Mouse (Mus musculus) heart, postnatal 25 days (tissue): ENCODE data around the gene Espnl. TPM values are rescaled to one million over a fixed set of nuclear protein-coding genes. Genes with fewer than 3 reads are reported as not detected.

Experiments
- DNase-seq: peaks from one replicate; pipeline ENCODE4 v3.0.0; 2022; ENCODE audit warnings: low spot score
- intact Hi-C: fragments of 180-260 bp; cut with DNase I; formaldehyde crosslinking; loops from one replicate; pipeline ENCODE4 v1.15.1; 2025
- total RNA-seq, 2 experiments: library from RNA; stranded (reverse); gene quantifications; 2 replicates each; pipeline ENCODE4 v1.2.3; 2021

Espnl gene
- total RNA-seq, 2 experiments from 2014 or later: 0.05 TPM; not detected in 1

DNA sequence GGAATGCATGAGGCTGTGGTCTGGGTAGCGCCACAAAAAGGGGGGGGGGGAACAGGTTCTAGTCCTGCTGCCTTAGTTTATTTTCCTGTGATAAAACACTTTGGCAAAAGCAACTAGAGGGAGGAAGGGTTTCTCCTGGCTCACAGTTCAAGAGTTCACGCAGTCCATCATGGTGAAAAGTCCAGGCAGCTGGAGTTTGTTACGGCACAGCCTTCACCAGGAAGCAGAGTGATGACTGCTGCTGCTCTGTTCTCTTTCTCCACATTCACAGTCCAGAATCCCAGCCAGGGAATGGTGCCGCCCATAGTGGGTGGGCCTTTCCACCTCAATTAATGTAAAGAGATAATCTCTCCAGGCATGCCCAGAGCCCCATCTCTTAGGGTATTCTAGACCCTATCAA lies 9.6 kb upstream of the Espnl start:
- intact Hi-C loops: no loop called here

DNA sequence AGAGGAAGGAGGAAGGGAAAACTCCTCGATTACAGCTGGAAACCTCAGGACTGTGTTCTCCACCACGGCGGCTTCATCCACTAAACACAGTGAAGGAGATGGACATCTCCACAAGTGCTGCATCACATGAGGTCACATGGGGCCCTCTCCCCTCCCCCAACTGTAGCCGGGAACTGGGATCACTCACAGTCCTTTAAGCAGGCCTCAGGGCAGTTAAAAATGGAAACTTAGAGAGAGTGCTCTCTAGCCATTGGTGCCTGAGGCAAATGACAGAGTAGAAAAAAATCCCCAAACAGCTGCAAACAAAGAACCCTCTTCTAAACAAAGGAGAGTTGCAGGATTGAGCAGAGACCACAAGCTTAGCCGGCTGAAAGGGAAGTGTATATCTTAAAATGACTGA lies 8.6 kb upstream of the Espnl start:
- intact Hi-C loops: no loop called here
- DNase-seq: no peak

More for the DNA sequence above, 9.6 kb upstream of the Espnl start:
- no peak for DNase-seq

DNA sequence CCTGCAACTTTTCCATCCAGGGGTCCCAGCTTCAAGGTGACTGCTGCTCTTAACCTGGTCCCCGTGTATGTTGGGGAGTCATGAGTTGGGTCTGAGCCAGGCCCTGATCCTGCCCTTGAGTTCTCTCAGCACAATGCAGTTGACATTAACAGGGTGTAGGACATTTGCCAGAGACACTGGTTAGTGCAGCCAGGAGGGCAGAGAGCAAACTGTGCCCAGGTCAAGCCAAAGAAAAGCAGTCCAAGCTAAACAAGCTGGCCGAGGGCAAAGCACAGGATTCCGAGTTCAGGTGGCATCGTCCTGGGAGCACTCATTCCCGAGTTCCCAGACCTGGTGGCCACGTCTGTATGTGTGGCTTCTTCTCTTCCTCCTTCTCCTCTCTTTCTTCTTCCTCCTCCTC lies 4.2 kb upstream of the Espnl start:
- intact Hi-C loops: no loop called here
- no peak for DNase-seq

DNA sequence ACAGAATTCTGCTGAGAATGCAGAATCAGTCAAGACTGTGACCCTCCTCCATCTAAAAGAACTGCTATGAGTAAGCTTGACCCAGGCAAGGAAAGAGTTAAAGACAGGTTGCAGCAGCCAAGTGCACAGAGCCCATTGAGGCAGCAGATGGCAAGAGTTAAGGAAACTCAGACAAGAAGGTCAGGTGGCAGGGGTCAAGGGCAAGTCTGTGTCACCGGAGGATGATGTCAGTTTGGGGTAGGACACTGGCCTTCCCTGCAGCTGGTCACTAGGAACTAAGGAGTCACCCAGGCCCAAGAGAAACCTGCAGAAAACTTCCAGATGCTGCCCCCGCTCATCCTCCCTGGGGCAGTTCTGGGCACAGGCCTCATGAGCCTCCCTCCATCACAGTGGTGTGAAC lies 2.8 kb downstream of the Espnl start:
- DNase-seq: no peak
- intact Hi-C loops: no loop called here

DNA sequence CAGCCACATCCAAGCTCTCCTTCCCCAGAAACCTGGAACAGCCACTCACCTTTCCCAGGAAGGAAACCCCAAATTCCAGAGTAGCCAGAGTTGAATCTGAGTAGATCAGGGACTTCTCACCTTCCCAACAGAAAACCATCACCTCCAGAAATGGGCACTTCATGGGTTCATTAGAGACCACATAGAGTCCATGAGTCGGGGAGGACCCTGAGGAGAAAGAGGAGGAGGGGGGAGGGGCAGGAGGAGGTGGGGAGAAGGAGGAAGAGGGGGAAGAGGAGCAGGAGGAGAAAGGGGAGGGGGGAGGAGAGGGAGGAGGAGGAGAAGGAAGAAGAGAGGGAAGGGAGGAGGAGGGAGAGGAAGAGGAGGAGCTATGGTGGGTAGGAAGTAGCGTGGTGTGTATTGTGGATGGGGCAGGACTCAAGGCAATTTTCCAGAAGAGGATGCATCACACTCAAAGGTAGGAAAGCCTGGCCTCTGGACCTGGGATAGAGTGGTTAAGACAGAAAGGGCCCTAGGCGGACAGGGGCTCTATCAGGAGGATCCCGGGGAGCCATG lies 3.7 kb downstream of the Espnl start:
- intact Hi-C loops: no loop called here
- DNase-seq: no peak

DNA sequence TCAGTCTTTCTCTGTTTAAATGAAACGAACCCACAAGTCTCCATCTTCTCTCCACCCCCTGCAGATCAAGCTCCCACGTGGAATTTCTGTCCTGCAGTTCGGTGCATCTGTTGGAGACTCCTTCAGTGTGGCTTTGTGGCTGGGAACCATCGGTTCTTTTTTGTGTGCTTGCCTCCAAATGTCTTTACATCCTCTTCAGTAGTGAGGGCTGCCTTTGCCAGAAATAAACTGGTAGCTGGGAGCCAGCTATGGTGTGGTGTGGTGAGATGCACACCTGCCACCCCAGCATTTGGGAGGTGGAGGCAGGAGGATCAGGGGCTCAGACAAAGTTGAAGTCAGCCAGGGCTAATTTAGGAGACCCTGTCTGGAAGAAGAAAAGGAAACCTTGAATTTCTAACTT lies 10.2 kb downstream of the Espnl start:
- no peak for DNase-seq
- intact Hi-C loops: no loop called here

DNA sequence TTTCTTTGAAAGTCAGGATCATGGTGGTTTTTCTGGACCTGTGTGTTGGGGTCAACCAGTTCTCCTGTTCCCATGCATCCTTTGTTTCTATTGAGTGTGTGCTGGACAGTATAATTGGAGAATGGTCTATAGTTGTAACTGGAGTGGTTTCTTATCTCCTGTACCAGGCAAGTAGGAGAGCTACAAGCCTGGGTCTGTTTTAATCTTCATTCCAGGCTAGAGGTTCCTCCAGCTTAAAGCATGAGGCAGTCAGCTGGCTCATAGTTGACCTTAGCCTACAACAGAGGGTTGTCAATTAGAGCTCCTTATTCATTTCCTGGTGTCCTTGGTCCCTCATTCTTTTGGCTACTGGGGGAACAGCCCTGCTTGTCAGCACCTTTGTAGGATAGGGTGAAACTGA lies 11.7 kb downstream of the Espnl start:
- intact Hi-C loops: no loop called here
- no peak for DNase-seq

DNA sequence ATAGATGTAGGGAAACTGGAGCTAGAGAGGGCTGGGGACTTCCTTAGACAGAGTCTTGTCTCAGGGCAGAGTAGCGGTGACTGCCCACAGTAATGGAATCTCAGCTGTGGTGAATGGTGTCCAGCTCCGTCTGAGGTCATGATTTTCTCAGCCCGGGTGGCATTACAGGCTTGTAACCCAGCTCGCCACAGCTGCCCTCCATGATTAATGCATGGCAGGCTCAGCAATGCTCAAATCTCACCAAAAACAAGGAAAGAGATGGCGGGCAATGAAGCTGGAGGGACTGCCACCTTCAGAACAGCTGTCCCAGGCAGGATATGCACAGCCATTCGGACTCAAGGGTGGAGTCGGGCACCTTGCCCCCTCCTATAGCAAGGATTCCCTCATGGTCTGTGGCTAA lies 15.5 kb downstream of the Espnl start:
- intact Hi-C loops: no loop called here
- DNase-seq: no peak

DNA sequence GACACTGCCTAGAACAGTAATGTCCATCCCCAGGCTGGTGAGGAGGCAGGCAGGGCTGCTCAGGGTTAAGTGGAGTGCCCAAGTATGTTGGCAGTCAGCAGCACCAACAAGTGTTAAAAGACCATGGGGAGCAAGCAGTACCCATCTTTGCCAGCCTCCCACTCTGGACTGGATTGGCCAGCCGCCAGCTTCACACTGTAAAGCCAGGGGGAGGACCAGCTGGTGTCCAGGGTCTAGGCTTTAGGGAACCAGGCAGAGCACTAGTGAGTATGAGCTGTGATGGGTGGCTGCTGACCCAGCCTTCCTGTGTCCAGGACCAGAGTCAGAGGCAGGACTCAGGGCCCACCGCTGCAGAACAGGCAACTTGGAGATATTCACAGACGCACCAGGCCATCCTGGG lies 22.1 kb downstream of the Espnl start:
- intact Hi-C loops: no loop called here
- DNase-seq: no peak

DNA sequence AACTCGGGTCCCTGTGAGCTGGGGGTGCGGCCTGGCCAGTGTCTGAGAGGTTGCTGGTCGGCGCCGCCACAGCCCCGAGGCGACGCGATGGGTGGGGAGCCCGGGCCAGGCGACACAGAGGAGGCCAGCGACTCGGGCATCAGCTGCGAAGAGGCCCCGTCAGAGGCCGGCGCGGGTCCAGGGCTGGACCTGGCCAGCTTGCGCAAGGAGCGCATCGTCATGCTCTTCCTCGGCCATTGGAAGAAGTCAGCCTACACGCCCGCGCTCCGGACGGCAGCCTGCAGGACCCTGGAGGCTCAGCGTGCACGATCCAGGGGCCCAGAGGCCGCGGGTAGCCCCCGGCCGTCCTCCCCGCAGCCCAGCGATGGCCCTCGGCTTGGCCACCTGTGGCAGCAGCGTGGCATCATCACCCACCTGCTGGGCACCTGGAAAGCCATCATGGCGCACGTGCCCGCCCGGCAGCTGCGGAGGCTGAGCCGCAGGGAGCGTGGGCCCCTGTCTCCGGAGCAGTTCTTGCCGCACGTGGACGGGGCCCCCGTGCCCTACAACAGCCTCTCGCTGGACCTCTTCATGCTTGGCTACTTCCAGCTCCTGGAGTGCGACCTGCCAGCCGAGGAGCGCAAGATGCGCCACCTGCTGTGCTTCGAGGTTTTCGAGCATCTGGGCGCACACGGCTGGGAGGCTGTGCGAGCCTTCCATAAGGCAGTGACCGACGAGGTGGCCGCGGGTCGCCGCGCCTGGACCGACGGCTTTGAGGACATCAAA lies 23.2 kb downstream of the Espnl start:
- intact Hi-C loops: no loop called here
- no peak for DNase-seq

DNA sequence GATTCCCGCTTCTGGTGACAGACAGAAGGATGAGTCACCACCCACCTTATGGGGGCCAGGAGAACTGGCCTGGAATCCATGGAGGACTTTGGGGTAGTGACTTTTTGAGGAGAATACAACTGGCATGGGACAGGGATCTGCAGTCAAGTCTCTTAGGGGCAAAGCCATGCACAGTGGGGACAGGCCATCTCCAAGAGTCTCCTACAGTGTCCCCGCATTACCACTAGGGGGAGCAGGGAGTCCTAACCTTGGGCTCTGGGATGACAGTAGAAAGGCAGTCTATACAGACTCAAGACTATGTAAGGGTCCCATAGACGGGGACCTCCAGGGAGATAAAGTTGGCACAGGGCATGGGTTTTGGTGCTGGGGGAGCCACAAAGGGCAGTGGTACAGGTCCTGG lies 25.0 kb downstream of the Espnl start:
- intact Hi-C loops: loop anchor here (1.0 kb wide), 1 partner anchor 136 kb away; no protein-coding TSS in a partner anchor
- DNase-seq: no peak

DNA sequence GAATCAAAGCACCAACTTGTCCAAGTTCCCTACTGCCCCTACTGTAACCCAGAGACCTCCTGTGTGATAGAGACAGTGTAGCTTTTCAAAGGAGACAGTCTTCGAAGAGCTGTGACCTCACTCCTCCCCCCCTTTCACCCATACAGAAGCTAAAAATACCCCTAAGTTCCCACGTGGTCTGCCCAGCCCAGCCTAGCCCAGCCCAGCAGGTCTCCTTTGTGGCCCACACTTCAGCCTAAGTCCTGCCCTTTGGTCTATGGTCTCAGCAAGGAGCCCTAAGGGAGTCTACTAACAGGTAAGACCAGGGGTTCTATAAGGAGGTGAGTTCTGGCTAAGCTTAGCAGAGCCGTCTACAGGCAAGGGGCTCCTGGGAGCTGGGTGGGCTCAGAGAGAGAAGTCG lies 29.0 kb downstream of the Espnl start, which contains the start of gene Klhl30:
TSS of gene Klhl30 (plus strand) at position 176 of the 400 bp plus-strand sequence.
- no peak for DNase-seq
- intact Hi-C loops: no loop called here

DNA sequence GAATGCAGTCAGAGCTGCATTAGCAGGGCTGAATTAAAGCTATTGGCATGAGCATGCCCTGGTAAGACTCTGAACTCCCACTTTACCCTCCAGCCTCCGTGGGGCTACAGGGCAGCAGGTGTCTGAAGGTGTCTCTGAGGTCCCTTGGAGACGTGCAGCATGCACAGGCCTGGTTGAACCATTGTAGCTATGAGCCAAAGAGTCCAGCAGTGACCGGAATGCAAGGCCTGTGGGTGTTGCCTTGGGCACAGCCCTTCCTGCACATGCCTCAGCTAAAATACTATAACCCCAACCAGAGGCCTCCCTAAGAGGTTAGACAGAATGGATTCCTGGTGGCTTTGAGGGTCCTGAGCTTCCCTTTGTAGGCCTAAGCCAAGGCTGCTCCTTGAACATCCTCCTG lies 29.4 kb downstream of the Espnl start:
- intact Hi-C loops: no loop called here
- no peak for DNase-seq

DNA sequence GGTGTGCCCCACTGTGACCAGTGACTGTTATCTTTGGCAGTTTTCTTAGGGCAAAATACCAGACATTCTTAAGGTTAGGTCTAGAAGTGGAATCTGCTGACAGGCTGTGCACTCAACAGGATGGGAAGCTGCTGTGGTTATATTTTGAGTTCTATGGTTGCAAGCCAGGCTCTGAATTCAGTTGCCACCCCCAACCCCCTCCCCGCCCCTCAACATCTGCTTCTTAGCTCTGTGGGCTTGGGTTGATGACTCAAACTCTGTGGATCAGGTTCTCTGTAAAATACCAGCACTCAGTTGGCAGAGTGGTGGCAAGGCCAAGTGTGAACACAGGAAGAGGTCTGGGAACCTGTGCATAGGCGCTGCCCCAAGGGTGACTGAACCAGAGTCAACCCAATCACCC lies 30.4 kb downstream of the Espnl start:
- no peak for DNase-seq
- intact Hi-C loops: no loop called here

DNA sequence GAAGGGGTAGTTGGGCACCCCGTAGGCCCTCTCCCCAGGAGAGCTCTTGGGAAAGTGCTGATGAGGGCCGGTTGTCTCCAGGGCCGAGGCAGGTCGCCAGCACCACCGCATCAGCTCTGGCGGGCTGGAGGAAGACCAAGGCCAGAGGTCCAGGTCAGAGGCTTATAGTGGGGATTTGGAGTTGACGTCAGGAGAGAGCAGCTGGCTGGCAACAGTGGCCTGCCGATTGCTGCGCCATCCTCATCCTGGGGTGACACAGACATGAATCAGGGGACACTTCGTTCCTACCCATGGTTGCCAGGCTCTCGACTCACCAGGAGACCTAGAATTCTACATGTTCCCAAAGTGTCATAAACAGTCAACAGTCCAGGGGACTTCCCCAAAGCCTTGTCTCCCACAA lies 34.2 kb downstream of the Espnl start:
- DNase-seq: no peak
- intact Hi-C loops: no loop called here

DNA sequence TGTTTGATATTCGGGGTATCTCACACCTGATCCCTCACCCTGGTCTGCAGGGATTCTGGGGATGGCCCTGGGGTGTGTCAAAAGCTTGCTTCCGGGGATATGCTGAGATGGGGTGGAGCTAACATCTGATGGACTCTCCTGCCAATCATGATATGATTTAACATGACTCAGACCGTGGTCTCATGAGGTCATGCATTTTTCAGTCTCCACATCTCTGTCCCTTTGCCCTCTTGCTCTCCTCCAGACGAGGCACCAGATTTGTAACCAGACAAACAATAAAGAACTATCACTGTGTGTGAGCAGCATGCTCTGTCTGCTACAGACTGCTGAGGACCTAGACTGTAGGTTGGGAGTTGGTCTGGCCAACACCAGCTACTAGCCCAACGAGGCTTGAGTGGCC lies 40.2 kb downstream of the Espnl start:
- intact Hi-C loops: no loop called here
- no peak for DNase-seq

DNA sequence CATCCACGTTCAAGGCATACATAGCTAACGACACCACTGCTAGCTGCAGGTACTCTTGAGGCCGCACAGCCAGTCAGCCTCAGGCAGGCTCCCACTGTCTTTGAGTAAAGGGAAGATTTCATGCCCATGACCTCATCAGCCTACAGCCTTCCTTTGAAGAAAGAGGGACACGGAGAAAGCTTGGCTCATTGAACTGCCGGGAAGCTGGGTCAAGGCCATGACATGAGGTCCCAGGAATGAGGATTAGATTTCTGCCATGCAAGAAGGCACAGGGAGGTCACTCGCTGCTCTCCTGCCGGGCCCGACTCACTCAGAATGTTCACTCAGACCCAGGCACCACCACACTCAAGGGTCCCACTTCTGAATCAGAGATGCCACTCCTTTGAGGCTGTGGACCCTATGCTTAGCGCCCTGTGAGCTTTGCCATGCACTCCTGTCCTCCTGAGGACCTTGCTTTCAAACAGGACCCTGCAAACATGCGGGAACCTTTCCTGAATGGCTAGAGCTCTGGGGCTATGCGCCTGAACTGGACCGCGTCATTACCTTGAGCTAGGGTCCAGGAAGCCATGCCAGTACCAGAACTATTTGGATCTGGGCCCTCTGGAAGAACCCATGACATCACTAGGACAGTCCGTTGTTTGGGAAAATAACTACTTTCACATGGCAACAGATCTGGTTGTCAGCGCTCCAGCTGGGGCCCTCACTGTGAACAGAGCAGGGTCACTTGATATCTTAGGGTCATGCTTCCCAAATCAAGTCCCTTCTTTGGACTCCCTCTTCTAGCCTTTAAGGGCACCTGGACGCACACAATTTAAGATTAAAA lies 43.2 kb downstream of the Espnl start:
- intact Hi-C loops: loop anchor here (5.0 kb wide), 1 partner anchor 117 kb away; no protein-coding TSS in a partner anchor
- no peak for DNase-seq

DNA sequence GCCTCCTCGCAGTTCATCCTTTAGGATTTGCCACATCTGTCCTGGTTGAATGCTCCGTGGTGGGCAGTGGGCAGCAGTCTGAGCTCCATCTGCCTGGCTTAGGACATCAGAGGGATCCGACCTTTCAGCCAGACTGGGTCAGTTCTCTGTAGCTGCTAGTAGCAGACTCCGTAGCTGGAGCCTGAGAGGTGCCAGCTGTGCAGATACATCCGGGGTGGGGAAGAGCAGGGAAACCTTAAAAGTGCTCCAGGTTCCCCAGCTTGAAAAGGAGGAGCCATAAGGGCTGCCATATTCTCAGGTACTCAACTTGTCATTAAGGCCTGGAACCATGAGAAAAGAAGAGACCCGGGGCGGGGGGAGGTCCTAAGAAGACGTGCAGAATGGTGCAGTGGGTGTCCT lies 43.9 kb downstream of the Espnl start:
- DNase-seq: no peak
- intact Hi-C loops: loop anchor here (5.0 kb wide), 1 partner anchor 116 kb away; no protein-coding TSS in a partner anchor

DNA sequence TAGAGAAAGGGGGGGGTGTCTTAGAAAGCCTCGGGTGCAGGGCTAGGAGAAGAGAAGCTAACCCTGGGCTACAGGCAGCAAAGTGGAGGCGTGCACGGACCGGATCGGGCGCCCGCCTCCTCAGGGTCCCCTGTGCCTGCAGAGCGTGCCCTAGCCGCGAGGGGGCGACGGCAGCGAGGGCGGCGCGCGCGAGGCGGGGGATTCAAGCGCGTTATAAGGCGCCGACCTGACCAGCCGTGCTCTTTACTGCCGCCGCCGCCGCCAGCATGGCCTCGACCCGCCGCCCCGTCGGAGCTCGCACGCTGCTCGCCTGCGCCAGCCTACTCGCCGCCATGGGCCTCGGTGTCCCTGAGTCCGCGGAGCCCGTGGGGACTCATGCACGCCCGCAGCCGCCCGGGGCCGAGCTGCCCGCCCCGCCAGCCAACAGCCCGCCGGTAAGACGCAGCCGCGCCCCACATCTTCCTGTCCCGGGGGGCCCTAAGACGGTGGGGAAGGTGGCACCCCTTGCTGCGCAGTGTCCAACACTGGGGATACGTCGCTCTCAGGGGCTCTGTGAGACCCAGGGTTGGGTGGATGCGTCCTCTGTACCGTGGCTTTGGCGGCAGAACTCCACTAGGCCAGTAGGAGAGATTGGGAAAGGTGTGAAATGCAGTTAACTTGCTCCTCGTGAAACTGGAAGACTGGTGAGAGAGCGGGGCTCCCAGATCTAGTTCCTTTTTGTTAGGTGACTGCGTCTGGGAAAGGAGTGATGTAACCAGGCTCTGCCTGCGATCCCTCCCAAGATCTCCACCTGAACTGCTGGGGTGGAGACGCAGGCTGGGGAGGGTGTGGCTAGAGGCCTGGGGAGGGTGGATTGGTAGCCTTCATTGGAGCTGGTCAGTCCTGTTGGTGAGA lies 44.6 kb downstream of the Espnl start, which contains the start of gene Erfe:
TSS of gene Erfe (plus strand) at position 216 of the 894 bp plus-strand sequence.
- intact Hi-C loops: loop anchor here (5.0 kb wide), 1 partner anchor 116 kb away; no protein-coding TSS in a partner anchor
- DNase-seq: no peak

DNA sequence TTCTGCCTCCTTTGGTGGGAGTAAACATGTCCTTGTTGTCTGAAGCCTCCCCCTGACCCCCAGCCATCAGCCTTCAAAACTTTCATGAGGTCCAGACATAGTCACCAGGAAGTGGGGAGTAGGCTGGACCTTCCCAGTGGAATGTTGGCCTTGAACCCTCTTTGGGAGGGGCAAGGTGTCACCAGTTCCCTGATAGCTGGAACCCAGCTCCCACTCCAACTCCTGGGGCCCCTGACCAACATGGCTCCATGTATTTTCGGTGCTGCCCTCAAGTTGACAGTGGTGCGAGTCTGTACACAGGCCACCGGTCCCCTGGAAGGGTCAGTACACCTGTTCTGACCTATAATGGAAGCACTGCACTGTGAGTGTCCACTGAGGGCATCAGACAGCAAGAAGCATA lies 45.4 kb downstream of the Espnl start:
- DNase-seq: no peak

More for the DNA sequence above, 45.4 kb downstream of the Espnl start:
- intact Hi-C loops: loop anchor here (5.0 kb wide), 1 partner anchor 115 kb away; no protein-coding TSS in a partner anchor
